In genomic region chr12:72389377-72390103, GRCm38 (mm10) we compare ENCODE assay signal across 16 mouse cellular contexts. TPM values are rescaled to one million over a fixed set of nuclear protein-coding genes. Genes with fewer than 3 reads are reported as not detected.
DNase-seq lines count a peak whose midpoint lies in the region; ATAC-seq and TF ChIP-seq lines count a peak whose summit lies in the region.
"Had no signal": no experiment of that assay in that cellular context is flagged by ENCODE, and none has a peak within 500 bp of the region (broad histone marks: within the 10 kb centered on the region; RNA-seq: fewer than 3 reads in every experiment).

No protein-coding gene starts in this region.

- no peak overlapping the region for H3K4me2 ChIP-seq in intestine, embryonic 16.5 days (ENCODE audit: low read depth, low read length)
- H3K4me2 ChIP-seq in heart, embryonic 11.5 days, result no peak overlapping the region
- H3K4me2 ChIP-seq: embryonic facial prominence, embryonic 12.5 days; limb, embryonic 13.5 days had no signal

- WGBS in intestine, embryonic 16.5 days, result 69% methylated on average over 14 of the region's 14 CpGs
- 88% methylated on average over 14 of the region's 14 CpGs for WGBS in heart, embryonic 11.5 days (ENCODE audit: insufficient replicate concordance)

- H3K4me1 ChIP-seq in intestine, embryonic 16.5 days (ENCODE audit: control insufficient read depth, insufficient read depth, low read length), result no peaks in the 10 kb centered on the region
- no peaks in the 10 kb centered on the region for H3K4me1 ChIP-seq in heart, embryonic 11.5 days (ENCODE audit: control insufficient read depth, insufficient read depth, low read length)
- H3K4me1 ChIP-seq: embryonic facial prominence, embryonic 12.5 days; megakaryocyte, embryonic 14.5 days had no signal

- no peak for TF ChIP-seq CTCF in layer of hippocampus, adult 2 months (conservative IDR thresholded peaks at IDR 0.05)

- peak; percentile 77 for ATAC-seq in cerebellum, adult (ENCODE audit: insufficient number of reproducible peaks, low FRiP score, low TSS enrichment)
- no peak for ATAC-seq in intestine, embryonic 16.5 days
- ATAC-seq in heart, embryonic 11.5 days (replicated peaks; ENCODE audit: insufficient number of reproducible peaks, low FRiP score, low TSS enrichment), result no peak

- H3K27me3 ChIP-seq in intestine, embryonic 16.5 days (replicated peaks; ENCODE audit: control insufficient read depth, insufficient read depth, low read length), result no peaks in the 10 kb centered on the region
- no peaks in the 10 kb centered on the region for H3K27me3 ChIP-seq in heart, embryonic 11.5 days (ENCODE audit: control insufficient read depth, insufficient read depth, low read length)
- H3K27me3 ChIP-seq: embryonic facial prominence, embryonic 12.5 days; limb, embryonic 13.5 days; megakaryocyte, embryonic 14.5 days had no signal

- no peaks in the 10 kb centered on the region for H3K9me3 ChIP-seq in intestine, embryonic 16.5 days (ENCODE audit: control insufficient read depth, low read length)
- H3K9me3 ChIP-seq in heart, embryonic 11.5 days (replicated peaks; ENCODE audit: control insufficient read depth, low read length), result no peaks in the 10 kb centered on the region
- H3K9me3 ChIP-seq: embryonic facial prominence, embryonic 12.5 days; limb, embryonic 13.5 days had no signal

- H3K36me3 ChIP-seq in intestine, embryonic 16.5 days (ENCODE audit: control insufficient read depth, insufficient read depth, low read length), result no peaks in the 10 kb centered on the region
- no peaks in the 10 kb centered on the region for H3K36me3 ChIP-seq in heart, embryonic 11.5 days (ENCODE audit: control insufficient read depth, insufficient read depth, low read length)
- H3K36me3 ChIP-seq: embryonic facial prominence, embryonic 12.5 days; limb, embryonic 13.5 days had no signal

- no peak for DNase-seq in cerebellum, postnatal 4 days (ENCODE audit: low spot score in 2 of 2)
- peak in 1 of 2 experiments; percentile 32 for DNase-seq in layer of hippocampus, adult 2 months (ENCODE audit: low spot score in 2 of 2)
- no peak for DNase-seq in layer of hippocampus, adult 9-10 months (ENCODE audit: low spot score)
- DNase-seq in brain, adult 2 months (ENCODE audit: low read depth, low spot score), result peak; percentile 81
- DNase-seq in cerebellum, postnatal 25 days, result peak; percentile 64 to 79
- DNase-seq: adrenal gland, adult 2 months; kidney, adult 8-10 months; lung, adult 2 months; retina, postnatal 1 day had no signal

- no peak overlapping the region for H3K9ac ChIP-seq in intestine, embryonic 16.5 days (ENCODE audit: low read depth, low read length)
- no peak overlapping the region for H3K9ac ChIP-seq in heart, embryonic 11.5 days (ENCODE audit: low read depth, low read length)
- H3K9ac ChIP-seq: embryonic facial prominence, embryonic 12.5 days; limb, embryonic 13.5 days had no signal

- H3K4me3 ChIP-seq in layer of hippocampus, adult 2 months, result no peak overlapping the region
- no peak overlapping the region for H3K4me3 ChIP-seq in intestine, embryonic 16.5 days (ENCODE audit: low read length)
- no peak overlapping the region for H3K4me3 ChIP-seq in heart, embryonic 11.5 days (ENCODE audit: low read depth, low read length)
- H3K4me3 ChIP-seq: embryonic facial prominence, embryonic 12.5 days; limb, embryonic 13.5 days; megakaryocyte, embryonic 14.5 days had no signal

- H3K27ac ChIP-seq in layer of hippocampus, adult 2 months, result peak overlapping the region; percentile 63
- no peak overlapping the region for H3K27ac ChIP-seq in intestine, embryonic 16.5 days (ENCODE audit: low read length)
- H3K27ac ChIP-seq in heart, embryonic 11.5 days (ENCODE audit: low read depth, low read length), result no peak overlapping the region
- H3K27ac ChIP-seq: embryonic facial prominence, embryonic 12.5 days; limb, embryonic 13.5 days had no signal

RNA-seq across cellular contexts. Expression of gene Rtn1, which starts 19.3 kb away (rescaled TPM):
- 1,000 to 10,000 TPM; 1,333 to 1,442 TPM for total RNA-seq in layer of hippocampus, adult 2 months (2021)
- polyA plus RNA-seq in intestine, embryonic 16.5 days (2015; fragmentation: Nextera tagmentation; extraction: Ambion mirVana), result 65.6 and 69.3 TPM in 2 replicates
- polyA plus RNA-seq in heart, embryonic 11.5 days (2014; fragmentation: Nextera tagmentation; extraction: Ambion mirVana), result 20.1 and 22.5 TPM in 2 replicates

RNA-seq across cellular contexts. Expression of gene Lrrc9, which starts 52.1 kb away (rescaled TPM):
- total RNA-seq in layer of hippocampus, adult 2 months (2021), result 1 to 10 TPM; 2.1 to 2.4 TPM
- polyA plus RNA-seq in intestine, embryonic 16.5 days (2015; fragmentation: Nextera tagmentation; extraction: Ambion mirVana), result 0.13 TPM in 2 replicates
- 1.6 TPM in 2 replicates for polyA plus RNA-seq in heart, embryonic 11.5 days (2014; fragmentation: Nextera tagmentation; extraction: Ambion mirVana)
- polyA plus RNA-seq: spleen, adult 2 months had no signal

Comparison
In these comparisons a context has a peak if more than half of its experiments do, and no peak if none do; other contexts are left out.
1. DNase-seq: peak in brain, adult 2 months (single experiment) and cerebellum, postnatal 25 days (2 of 2); none in cerebellum, postnatal 4 days (0 of 2) and layer of hippocampus, adult 9-10 months (single experiment).